Mouse (Mus musculus): Measurements from ENCODE around the gene Tns3. TPM values are rescaled to one million over a fixed set of nuclear protein-coding genes. Genes with fewer than 3 reads are reported as not detected.
A peak's percentile ranks its signal among the peaks of the same experiment; 100 is the strongest.

Tns3 gene
- polyA plus RNA-seq, 1 experiment, result 23.4 TPM

- no peak overlapping the region for H3ac ChIP-seq (ENCODE audit: control insufficient read depth, insufficient read length)
- no peaks in the 10 kb centered on the region for H3K79me2 ChIP-seq (ENCODE audit: control insufficient read depth, insufficient read depth)
Measured at GRCm38 (mm10) chr11:8632163-8632562, 32.2 kb downstream of the Tns3 start.

GRCm38 (mm10) chr11:8629862-8630390 lies 34.4 kb downstream of the Tns3 start:
- no peak overlapping the region for H3K4me3 ChIP-seq
- H3K79me2 ChIP-seq (ENCODE audit: control insufficient read depth, insufficient read depth), result no peaks in the 10 kb centered on the region
- TF ChIP-seq USF1 (IDR thresholded peaks at IDR 0.05; ENCODE audit: low read depth), result no peak
- no peak for TF ChIP-seq POLR2AphosphoS2 (IDR thresholded peaks at IDR 0.05; ENCODE audit: insufficient read length, low read depth)
- TF ChIP-seq TCF3 (IDR thresholded peaks at IDR 0.05; ENCODE audit: insufficient read length, low read depth), result no peak
- no peak for TF ChIP-seq MAX (IDR thresholded peaks at IDR 0.05; ENCODE audit: low read depth)
- TF ChIP-seq TCF12 (IDR thresholded peaks at IDR 0.05; ENCODE audit: insufficient read depth, poor library complexity, severe bottlenecking), result no peak
- TF ChIP-seq SRF (IDR thresholded peaks at IDR 0.05; ENCODE audit: control insufficient read depth, insufficient read length, low read depth), result no peak
- TF ChIP-seq POLR2A (IDR thresholded peaks at IDR 0.05; ENCODE audit: insufficient read length, low read depth), result no peak
- no peak for TF ChIP-seq MYOD1 (IDR thresholded peaks at IDR 0.05; ENCODE audit: control insufficient read depth in 1 of 3, insufficient read length in 2 of 3, low read depth in 2 of 3)
- TF ChIP-seq CEBPB (IDR thresholded peaks at IDR 0.05; ENCODE audit: insufficient read depth, poor library complexity, severe bottlenecking), result no peak
- no peaks in the 10 kb centered on the region for H3K27me3 ChIP-seq (ENCODE audit: control insufficient read depth, insufficient read depth, insufficient read length)
- H3K4me2 ChIP-seq (ENCODE audit: low read depth), result no peak overlapping the region
- H3K36me3 ChIP-seq (ENCODE audit: control insufficient read depth, insufficient read depth), result no peaks in the 10 kb centered on the region
- no peak overlapping the region for H3ac ChIP-seq (ENCODE audit: control insufficient read depth, insufficient read length)

More at GRCm38 (mm10) chr11:8632163-8632562, 32.2 kb downstream of the Tns3 start:
- no peaks in the 10 kb centered on the region for H3K36me3 ChIP-seq (ENCODE audit: control insufficient read depth, insufficient read depth)
- no peak for TF ChIP-seq POLR2AphosphoS2 (IDR thresholded peaks at IDR 0.05; ENCODE audit: insufficient read length, low read depth)
- TF ChIP-seq SRF (IDR thresholded peaks at IDR 0.05; ENCODE audit: control insufficient read depth, insufficient read length, low read depth), result no peak
- no peak for TF ChIP-seq TCF3 (IDR thresholded peaks at IDR 0.05; ENCODE audit: insufficient read length, low read depth)
- no peak for TF ChIP-seq MAX (IDR thresholded peaks at IDR 0.05; ENCODE audit: low read depth)
- no peak for TF ChIP-seq E2F4 (IDR thresholded peaks at IDR 0.05; ENCODE audit: insufficient read depth)
- no peak for TF ChIP-seq MYOG (IDR thresholded peaks at IDR 0.05; ENCODE audit: control insufficient read depth in 1 of 3, insufficient read depth in 1 of 3, insufficient read length in 2 of 3, low read depth in 2 of 3)
- TF ChIP-seq TCF12 (IDR thresholded peaks at IDR 0.05; ENCODE audit: insufficient read depth, poor library complexity, severe bottlenecking), result no peak
- no peak for TF ChIP-seq USF1 (IDR thresholded peaks at IDR 0.05; ENCODE audit: low read depth)
- H3K4me3 ChIP-seq, result no peak overlapping the region
- no peak overlapping the region for H3K4me2 ChIP-seq (ENCODE audit: low read depth)
- H3K27me3 ChIP-seq (ENCODE audit: control insufficient read depth, insufficient read depth, insufficient read length), result no peaks in the 10 kb centered on the region

- Histone ChIP-seq H3ac (ENCODE audit: control insufficient read depth, insufficient read length) (no peak overlapping the region), H3K79me2 (ENCODE audit: control insufficient read depth, insufficient read depth) (no peaks in the 10 kb centered on the region), H3K36me3 (ENCODE audit: control insufficient read depth, insufficient read depth) (no peaks in the 10 kb centered on the region), H3K4me3 (no peak overlapping the region), H3K27me3 (ENCODE audit: control insufficient read depth, insufficient read depth, insufficient read length) (no peaks in the 10 kb centered on the region), H3K4me2 (ENCODE audit: low read depth) (peak overlapping the region; percentile 39)
- no peak for TF ChIP-seq USF1 (IDR thresholded peaks at IDR 0.05; ENCODE audit: low read depth)
- TF ChIP-seq MAX (IDR thresholded peaks at IDR 0.05; ENCODE audit: low read depth), result no peak
- TF ChIP-seq SRF (IDR thresholded peaks at IDR 0.05; ENCODE audit: control insufficient read depth, insufficient read length, low read depth), result no peak
- no peak for TF ChIP-seq REST (IDR thresholded peaks at IDR 0.05; ENCODE audit: insufficient read depth, insufficient read length)
- no peak for TF ChIP-seq E2F4 (IDR thresholded peaks at IDR 0.05; ENCODE audit: insufficient read depth)
- no peak for TF ChIP-seq TCF3 (IDR thresholded peaks at IDR 0.05; ENCODE audit: insufficient read length, low read depth)
- no peak for TF ChIP-seq POLR2AphosphoS2 (IDR thresholded peaks at IDR 0.05; ENCODE audit: insufficient read length, low read depth)
- no peak for TF ChIP-seq CEBPB (IDR thresholded peaks at IDR 0.05; ENCODE audit: insufficient read depth, poor library complexity, severe bottlenecking)
- no peak for TF ChIP-seq TCF12 (IDR thresholded peaks at IDR 0.05; ENCODE audit: insufficient read depth, poor library complexity, severe bottlenecking)
- TF ChIP-seq MYOD1 (IDR thresholded peaks at IDR 0.05; ENCODE audit: control insufficient read depth in 1 of 3, insufficient read length in 2 of 3, low read depth in 2 of 3), result no peak
- no peak for TF ChIP-seq MYOG (IDR thresholded peaks at IDR 0.05; ENCODE audit: control insufficient read depth in 1 of 3, insufficient read depth in 1 of 3, insufficient read length in 2 of 3, low read depth in 2 of 3)
- TF ChIP-seq POLR2A (IDR thresholded peaks at IDR 0.05; ENCODE audit: insufficient read length, low read depth), result no peak
Measured at GRCm38 (mm10) chr11:8629326-8629725, 35.0 kb downstream of the Tns3 start.

GRCm38 (mm10) chr11:8628846-8629253 lies 35.5 kb downstream of the Tns3 start:
- H3K4me3 ChIP-seq, result no peak overlapping the region
- H3K36me3 ChIP-seq (ENCODE audit: control insufficient read depth, insufficient read depth), result no peaks in the 10 kb centered on the region
- peak overlapping the region; percentile 39 for H3K4me2 ChIP-seq (ENCODE audit: low read depth)
- no peak for TF ChIP-seq POLR2AphosphoS2 (IDR thresholded peaks at IDR 0.05; ENCODE audit: insufficient read length, low read depth)
- TF ChIP-seq E2F4 (IDR thresholded peaks at IDR 0.05; ENCODE audit: insufficient read depth), result no peak
- no peak for TF ChIP-seq SRF (IDR thresholded peaks at IDR 0.05; ENCODE audit: control insufficient read depth, insufficient read length, low read depth)
- TF ChIP-seq CEBPB (IDR thresholded peaks at IDR 0.05; ENCODE audit: insufficient read depth, poor library complexity, severe bottlenecking), result no peak
- no peak for TF ChIP-seq TCF3 (IDR thresholded peaks at IDR 0.05; ENCODE audit: insufficient read length, low read depth)
- no peak for TF ChIP-seq TCF12 (IDR thresholded peaks at IDR 0.05; ENCODE audit: insufficient read depth, poor library complexity, severe bottlenecking)
- no peak for TF ChIP-seq REST (IDR thresholded peaks at IDR 0.05; ENCODE audit: insufficient read depth, insufficient read length)
- TF ChIP-seq MYOD1 (IDR thresholded peaks at IDR 0.05; ENCODE audit: control insufficient read depth in 1 of 3, insufficient read length in 2 of 3, low read depth in 2 of 3), result no peak
- H3K79me2 ChIP-seq (ENCODE audit: control insufficient read depth, insufficient read depth), result no peaks in the 10 kb centered on the region
- H3K27me3 ChIP-seq (ENCODE audit: control insufficient read depth, insufficient read depth, insufficient read length), result no peaks in the 10 kb centered on the region
- H3ac ChIP-seq (ENCODE audit: control insufficient read depth, insufficient read length), result no peak overlapping the region

GRCm38 (mm10) chr11:8627156-8627555 lies 37.2 kb downstream of the Tns3 start:
- Histone ChIP-seq H3K4me2 (ENCODE audit: low read depth) (no peak overlapping the region), H3ac (ENCODE audit: control insufficient read depth, insufficient read length) (no peak overlapping the region), H3K4me3 (no peak overlapping the region), H3K79me2 (ENCODE audit: control insufficient read depth, insufficient read depth) (peaks cover 3% of the 10 kb centered on the region), H3K27me3 (ENCODE audit: control insufficient read depth, insufficient read depth, insufficient read length) (no peaks in the 10 kb centered on the region), H3K36me3 (ENCODE audit: control insufficient read depth, insufficient read depth) (no peaks in the 10 kb centered on the region)
- TF ChIP-seq E2F4 (IDR thresholded peaks at IDR 0.05; ENCODE audit: insufficient read depth) (no peak), SRF (IDR thresholded peaks at IDR 0.05; ENCODE audit: control insufficient read depth, insufficient read length, low read depth) (no peak), POLR2AphosphoS2 (IDR thresholded peaks at IDR 0.05; ENCODE audit: insufficient read length, low read depth) (no peak), USF1 (IDR thresholded peaks at IDR 0.05; ENCODE audit: low read depth) (no peak), REST (IDR thresholded peaks at IDR 0.05; ENCODE audit: insufficient read depth, insufficient read length) (no peak), MYOG (IDR thresholded peaks at IDR 0.05; ENCODE audit: control insufficient read depth in 1 of 3, insufficient read depth in 1 of 3, insufficient read length in 2 of 3, low read depth in 2 of 3) (no peak), TCF12 (IDR thresholded peaks at IDR 0.05; ENCODE audit: insufficient read depth, poor library complexity, severe bottlenecking) (no peak), CEBPB (IDR thresholded peaks at IDR 0.05; ENCODE audit: insufficient read depth, poor library complexity, severe bottlenecking) (no peak), TCF3 (IDR thresholded peaks at IDR 0.05; ENCODE audit: insufficient read length, low read depth) (no peak), POLR2A (IDR thresholded peaks at IDR 0.05; ENCODE audit: insufficient read length, low read depth) (no peak), MYOD1 (IDR thresholded peaks at IDR 0.05; ENCODE audit: control insufficient read depth in 1 of 3, insufficient read length in 2 of 3, low read depth in 2 of 3) (no peak), MAX (IDR thresholded peaks at IDR 0.05; ENCODE audit: low read depth) (no peak)
